Mouse (Mus musculus) megakaryocyte, embryonic 14.5 days (primary cell): ENCODE results near the gene Btbd35f24. TPM values are rescaled to one million over a fixed set of nuclear protein-coding genes. Genes with fewer than 3 reads are reported as not detected.
"Not testable (repeated sequence)": the region's sequence is repeated elsewhere in the genome, so short reads cannot be mapped to it uniquely, and the experiment has no call there.

Experiments used
- H3K27me3 ChIP-seq: replicated peaks from 2 replicates; pipeline ENCODE3; 2012; ENCODE audit warnings: inconsistent platforms
- H3K36me3 ChIP-seq: replicated peaks from 2 replicates; pipeline ENCODE3; 2012; ENCODE audit warnings: low read length, inconsistent platforms, mixed read lengths
- H3K4me1 ChIP-seq: 2 replicates; pipeline ENCODE4 v1.6.1; 2012; ENCODE audit warnings: inconsistent platforms
- H3K4me3 ChIP-seq: replicated peaks from 2 replicates; pipeline ENCODE3; 2012; ENCODE audit warnings: moderate library complexity, mild to moderate bottlenecking, inconsistent platforms
- H3K9me3 ChIP-seq: 2 replicates; pipeline ENCODE4 v1.6.1; 2012; ENCODE audit warnings: inconsistent platforms
- polyA plus RNA-seq: library from polyadenylated mRNA; stranded (reverse); fragments of >175 nt; gene quantifications from 2 replicates; pipeline ENCODE4 v1.2.3, GENCODE M21; 2012; ENCODE audit warnings: low replicate concordance; ENCODE audit not compliant: insufficient read depth

Btbd35f24 gene
- not detected in 2 replicates for polyA plus RNA-seq

DNA sequence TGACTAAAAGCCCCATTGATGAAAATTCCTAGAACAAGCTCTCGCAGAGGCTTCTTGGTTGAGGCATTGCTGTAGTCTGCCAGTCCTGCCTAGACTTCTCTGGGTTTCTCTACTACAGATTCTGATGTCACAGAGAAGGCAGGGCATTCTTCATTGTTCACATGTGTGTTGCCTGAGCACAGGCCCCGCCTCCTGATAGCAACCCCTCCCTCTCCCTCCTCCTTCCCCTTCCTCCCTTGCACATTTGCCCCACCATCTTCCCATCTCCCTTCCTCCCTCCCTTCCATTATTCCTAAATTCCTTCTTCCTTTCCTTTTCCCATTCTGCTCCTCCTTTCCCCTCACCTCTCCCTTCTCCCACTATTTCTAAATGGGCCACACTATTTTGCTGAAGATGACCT, at the start of gene Btbd35f24:
Gene Btbd35f24, minus strand, starts transcription at position 101 of the 400 bp plus-strand sequence.
- H3K4me1 ChIP-seq, H3K9me3 ChIP-seq, H3K27me3 ChIP-seq, H3K36me3 ChIP-seq, H3K4me3 ChIP-seq: not testable (repeated sequence)

Other genes with a start within 250 kb of the Btbd35f24 start
- gene Btbd35f23, start 119.0 kb downstream of the Btbd35f24 start, polyA plus RNA-seq, result not detected in 2 replicates
- not detected in 2 replicates for gene Btbd35f11, start 247.9 kb upstream of the Btbd35f24 start, polyA plus RNA-seq